Mouse (Mus musculus) myocyte (in vitro differentiated cells): Measurements from ENCODE around the gene Hist1h4d. TPM values are rescaled to one million over a fixed set of nuclear protein-coding genes. Genes with fewer than 3 reads are reported as not detected.
A peak's percentile ranks its signal among the peaks of the same experiment; 100 is the strongest.
"Not testable (repeated sequence)": the region's sequence is repeated elsewhere in the genome, so short reads cannot be mapped to it uniquely, and the experiment has no call there.

Source experiments
- H3K27me3 ChIP-seq: one replicate; pipeline ENCODE4 v1.6.1; 2011; ENCODE audit not compliant: control insufficient read depth, insufficient read depth, insufficient read length
- H3K36me3 ChIP-seq: one replicate; pipeline ENCODE4 v1.6.1; 2011; ENCODE audit not compliant: control insufficient read depth, insufficient read depth
- H3K4me2 ChIP-seq: one replicate; pipeline ENCODE4 v1.6.1; 2011; ENCODE audit warnings: low read depth, control low read depth
- H3K4me3 ChIP-seq: one replicate; pipeline ENCODE4 v1.5.1; 2011; ENCODE audit warnings: mild to moderate bottlenecking, control low read depth, moderate library complexity
- H3K79me2 ChIP-seq: one replicate; pipeline ENCODE4 v1.6.1; 2011; ENCODE audit not compliant: control insufficient read depth, insufficient read depth
- H3ac ChIP-seq: one replicate; pipeline ENCODE4 v1.6.1; 2011; ENCODE audit not compliant: control insufficient read depth, insufficient read length
- CEBPB ChIP-seq: IDR thresholded peaks from 2 replicates; pipeline ENCODE4 v1.6.1; 2011; ENCODE audit warnings: mild to moderate bottlenecking, moderate library complexity; ENCODE audit not compliant: poor library complexity, insufficient read depth, severe bottlenecking
- E2F4 ChIP-seq: IDR thresholded peaks from one replicate; pipeline ENCODE4 v1.6.1; 2011; ENCODE audit warnings: mild to moderate bottlenecking, control low read depth, moderate library complexity; ENCODE audit not compliant: insufficient read depth
- MAX ChIP-seq: IDR thresholded peaks from one replicate; pipeline ENCODE4 v1.6.1; 2011; ENCODE audit warnings: low read depth, mild to moderate bottlenecking, control low read depth
- MYOD1 ChIP-seq, 3 experiments: IDR thresholded peaks; one replicate each; pipeline ENCODE4 v1.6.1; 2011; ENCODE audit warnings: control low read depth in 2 of 3, low read depth in 2 of 3, mild to moderate bottlenecking in 2 of 3, moderate library complexity in 1 of 3; ENCODE audit not compliant: insufficient read length in 2 of 3, control insufficient read depth in 1 of 3
- MYOG ChIP-seq, 3 experiments: IDR thresholded peaks; one replicate each; pipeline ENCODE4 v1.6.1; 2011; ENCODE audit warnings: control low read depth in 2 of 3, low read depth in 2 of 3, mild to moderate bottlenecking in 2 of 3; ENCODE audit not compliant: insufficient read length in 2 of 3, control insufficient read depth in 1 of 3, insufficient read depth in 1 of 3
- POLR2A ChIP-seq: IDR thresholded peaks from one replicate; pipeline ENCODE4 v1.6.1; 2011; ENCODE audit warnings: low read depth, mild to moderate bottlenecking, control low read depth, moderate library complexity; ENCODE audit not compliant: insufficient read length
- POLR2AphosphoS2 ChIP-seq: IDR thresholded peaks from one replicate; pipeline ENCODE4 v1.6.1; 2011; ENCODE audit warnings: low read depth, control low read depth; ENCODE audit not compliant: insufficient read length
- REST ChIP-seq: IDR thresholded peaks from one replicate; pipeline ENCODE4 v1.6.1; 2011; ENCODE audit warnings: mild to moderate bottlenecking, control low read depth, moderate library complexity; ENCODE audit not compliant: insufficient read depth, insufficient read length
- SRF ChIP-seq: IDR thresholded peaks from one replicate; pipeline ENCODE4 v1.6.1; 2011; ENCODE audit warnings: low read depth; ENCODE audit not compliant: control insufficient read depth, insufficient read length
- TCF12 ChIP-seq: IDR thresholded peaks from one replicate; pipeline ENCODE4 v1.6.1; 2011; ENCODE audit warnings: mild to moderate bottlenecking, control low read depth; ENCODE audit not compliant: poor library complexity, insufficient read depth, severe bottlenecking
- TCF3 ChIP-seq: IDR thresholded peaks from one replicate; pipeline ENCODE4 v1.6.1; 2011; ENCODE audit warnings: low read depth, control low read depth; ENCODE audit not compliant: insufficient read length
- USF1 ChIP-seq: IDR thresholded peaks from one replicate; pipeline ENCODE4 v1.6.1; 2011; ENCODE audit warnings: low read depth, mild to moderate bottlenecking, control low read depth, moderate library complexity
- polyA plus RNA-seq: library from polyadenylated mRNA; unstranded; fragments of >200 nt; fragmentation: generic; extraction: Trizol; gene quantifications from one replicate; pipeline ENCODE4 v1.2.1, GENCODE M21; 2012; ENCODE audit warnings: missing spikeins

Gene Hist1h4d
- polyA plus RNA-seq, 1 experiment: 1.8 TPM

GRCm38 (mm10) chr13:23554925-23555838 is 26.2 kb upstream of the Hist1h4d start:
- no peak for TF ChIP-seq USF1
- peak; percentile 75 for TF ChIP-seq POLR2A
- peak in 1 of 3 experiments; percentile 1 for TF ChIP-seq MYOG (IDR thresholded peaks at IDR 0.05; ENCODE audit: control insufficient read depth in 1 of 3, insufficient read depth in 1 of 3, insufficient read length in 2 of 3, low read depth in 2 of 3)
- no peak for TF ChIP-seq SRF
- TF ChIP-seq POLR2AphosphoS2: peak; percentile 93
- TF ChIP-seq CEBPB: peak; percentile 26; the same call in 1 of the 2 replicates
- no peak for TF ChIP-seq REST
- no peak for TF ChIP-seq MYOD1 (IDR thresholded peaks at IDR 0.05; ENCODE audit: control insufficient read depth in 1 of 3, insufficient read length in 2 of 3, low read depth in 2 of 3)

GRCm38 (mm10) chr13:23555839-23556416 is 25.5 kb upstream of the Hist1h4d start:
- Histone ChIP-seq H3K4me2 (peak overlapping the region; percentile 96), H3K79me2 (no peaks in the 10 kb centered on the region), H3K4me3 (peak overlapping the region; percentile 52), H3ac (peak overlapping the region; percentile 9), H3K27me3 (no peaks in the 10 kb centered on the region), H3K36me3 (no peaks in the 10 kb centered on the region)
- TF ChIP-seq TCF3 (no peak), POLR2AphosphoS2 (peak; percentile 64), E2F4 (no peak), REST (no peak), POLR2A (peak; percentile 50), SRF (no peak), TCF12 (no peak), USF1 (no peak), MYOD1 (IDR thresholded peaks at IDR 0.05; ENCODE audit: control insufficient read depth in 1 of 3, insufficient read length in 2 of 3, low read depth in 2 of 3) (no peak), MYOG (IDR thresholded peaks at IDR 0.05; ENCODE audit: control insufficient read depth in 1 of 3, insufficient read depth in 1 of 3, insufficient read length in 2 of 3, low read depth in 2 of 3) (no peak), MAX (peak; percentile 25), CEBPB (no peak)

More at GRCm38 (mm10) chr13:23554925-23555838, 26.2 kb upstream of the Hist1h4d start:
- Histone ChIP-seq H3ac (peak overlapping the region; percentile 9), H3K27me3 (no peaks in the 10 kb centered on the region), H3K4me3 (peak overlapping the region; percentile 52), H3K36me3 (no peaks in the 10 kb centered on the region), H3K4me2 (peak overlapping the region; percentile 96), H3K79me2 (no peaks in the 10 kb centered on the region)

- Histone ChIP-seq H3K4me2 (peak overlapping the region; percentile 68), H3K79me2 (no peaks in the 10 kb centered on the region), H3ac (no peak overlapping the region), H3K4me3 (peak overlapping the region; percentile 52), H3K27me3 (no peaks in the 10 kb centered on the region), H3K36me3 (no peaks in the 10 kb centered on the region)
- TF ChIP-seq POLR2A: no peak
- TF ChIP-seq MYOD1 (IDR thresholded peaks at IDR 0.05; ENCODE audit: control insufficient read depth in 1 of 3, insufficient read length in 2 of 3, low read depth in 2 of 3): no peak
- TF ChIP-seq POLR2AphosphoS2: no peak
- TF ChIP-seq CEBPB: no peak
- TF ChIP-seq TCF12: no peak
- TF ChIP-seq MYOG (IDR thresholded peaks at IDR 0.05; ENCODE audit: control insufficient read depth in 1 of 3, insufficient read depth in 1 of 3, insufficient read length in 2 of 3, low read depth in 2 of 3): no peak
- TF ChIP-seq E2F4: no peak
- TF ChIP-seq SRF: no peak
- no peak for TF ChIP-seq MAX
Observed at GRCm38 (mm10) chr13:23556906-23557305, 24.5 kb upstream of the Hist1h4d start.

- not testable (repeated sequence) for H3ac ChIP-seq, H3K4me3 ChIP-seq, H3K79me2 ChIP-seq, H3K4me2 ChIP-seq, H3K36me3 ChIP-seq, H3K27me3 ChIP-seq
Observed at GRCm38 (mm10) chr13:23560699-23561098, 20.7 kb upstream of the Hist1h4d start.

- H3K79me2 ChIP-seq, H3ac ChIP-seq, H3K27me3 ChIP-seq, H3K36me3 ChIP-seq: not testable (repeated sequence)
- Histone ChIP-seq H3K4me3 (peak overlapping the region; percentile 28), H3K4me2 (peak overlapping the region; percentile 99)
Observed at GRCm38 (mm10) chr13:23561531-23561882, 19.9 kb upstream of the Hist1h4d start.
